Mouse (Mus musculus): ENCODE data around the gene Slc25a1.

GRCm38 (mm10) chr16:17949421-17949877, 21.4 kb upstream of the Slc25a1 start:
- TF ChIP-seq TAL1 (IDR thresholded peaks at IDR 0.05; ENCODE audit: low read length) (no peak), GATA1 (IDR thresholded peaks at IDR 0.05; ENCODE audit: low read length) (no peak)

All from erythroblast, embryonic 14.5 days (primary cell).